Mouse (Mus musculus) megakaryocyte, embryonic 14.5 days (primary cell): ENCODE data around the gene Meis1.

Experiments
- FLI1 ChIP-seq: IDR thresholded peaks from 2 replicates; pipeline ENCODE4 v1.6.1; 2012; ENCODE audit warnings: low read length, inconsistent platforms, mixed read lengths
- GATA1 ChIP-seq: IDR thresholded peaks from 3 replicates; pipeline ENCODE4 v1.6.1; 2012; ENCODE audit warnings: mixed read lengths, low read length, inconsistent platforms, borderline replicate concordance

GRCm38 (mm10) chr11:18927351-18927750, 91.4 kb downstream of the Meis1 start:
- TF ChIP-seq GATA1 (no peak), FLI1 (no peak)
